Mouse (Mus musculus) adrenal gland, postnatal 14 days (tissue): ENCODE results near the gene Kars. TPM values are rescaled to one million over a fixed set of nuclear protein-coding genes. Genes with fewer than 3 reads are reported as not detected.

Source experiments
- DNase-seq: peaks from one replicate; pipeline ENCODE4 v3.0.0; 2021; ENCODE audit warnings: mixed read lengths
- total RNA-seq: library from RNA; stranded (reverse); gene quantifications from 2 replicates; pipeline ENCODE4 v1.2.3, GENCODE M21; 2021

Kars gene
- total RNA-seq, 1 experiment from 2014 or later = 108 TPM

GRCm38 (mm10) chr8:111984511-111984910 lies 26.6 kb downstream of the Kars start:
- DNase-seq = no peak

- no peak for DNase-seq
Observed at GRCm38 (mm10) chr8:111982116-111982515, 29.0 kb downstream of the Kars start.

GRCm38 (mm10) chr8:111978147-111978546 lies 33.0 kb downstream of the Kars start:
- no peak for DNase-seq

GRCm38 (mm10) chr8:111976326-111976725 lies 34.8 kb downstream of the Kars start:
- DNase-seq = no peak

GRCm38 (mm10) chr8:111975706-111976105 lies 35.4 kb downstream of the Kars start:
- no peak for DNase-seq

GRCm38 (mm10) chr8:111974138-111974537 lies 37.0 kb downstream of the Kars start:
- no peak for DNase-seq

GRCm38 (mm10) chr8:111968991-111969390 lies 42.1 kb downstream of the Kars start:
- no peak for DNase-seq

GRCm38 (mm10) chr8:111968541-111968940 lies 42.6 kb downstream of the Kars start:
- no peak for DNase-seq

- no peak for DNase-seq
Observed at GRCm38 (mm10) chr8:111967246-111967870, 43.8 kb downstream of the Kars start.

- DNase-seq = no peak
Observed at GRCm38 (mm10) chr8:111964849-111965561, 46.1 kb downstream of the Kars start.

GRCm38 (mm10) chr8:111964351-111964750 lies 46.8 kb downstream of the Kars start:
- DNase-seq = no peak

GRCm38 (mm10) chr8:111963546-111963945 lies 47.6 kb downstream of the Kars start:
- no peak for DNase-seq

GRCm38 (mm10) chr8:111963091-111963490 lies 48.0 kb downstream of the Kars start:
- DNase-seq = peak; percentile 28

GRCm38 (mm10) chr8:111962589-111962988 lies 48.5 kb downstream of the Kars start:
- no peak for DNase-seq

GRCm38 (mm10) chr8:111961330-111961729 lies 49.8 kb downstream of the Kars start:
- DNase-seq = no peak

- peak; percentile 15 for DNase-seq
Observed at GRCm38 (mm10) chr8:111960591-111961321, 50.4 kb downstream of the Kars start.

- DNase-seq = no peak
Observed at GRCm38 (mm10) chr8:111957231-111957630, 53.9 kb downstream of the Kars start.

- no peak for DNase-seq
Observed at GRCm38 (mm10) chr8:111955879-111956278, 55.2 kb downstream of the Kars start.

- no peak for DNase-seq
Observed at GRCm38 (mm10) chr8:111954844-111955594, 56.1 kb downstream of the Kars start.

- no peak for DNase-seq
Observed at GRCm38 (mm10) chr8:111951936-111952335, 59.2 kb downstream of the Kars start.

GRCm38 (mm10) chr8:111951317-111951716 lies 59.8 kb downstream of the Kars start:
- DNase-seq = no peak

- no peak for DNase-seq
Observed at GRCm38 (mm10) chr8:111950846-111951245, 60.3 kb downstream of the Kars start.

- no peak for DNase-seq
Observed at GRCm38 (mm10) chr8:111947954-111948353, 63.2 kb downstream of the Kars start.
